Mouse (Mus musculus): ENCODE results near the gene Foxp1. TPM values are rescaled to one million over a fixed set of nuclear protein-coding genes. Genes with fewer than 3 reads are reported as not detected.

The Foxp1 gene
- polyA plus RNA-seq, 1 experiment, result 93.7 TPM

DNA sequence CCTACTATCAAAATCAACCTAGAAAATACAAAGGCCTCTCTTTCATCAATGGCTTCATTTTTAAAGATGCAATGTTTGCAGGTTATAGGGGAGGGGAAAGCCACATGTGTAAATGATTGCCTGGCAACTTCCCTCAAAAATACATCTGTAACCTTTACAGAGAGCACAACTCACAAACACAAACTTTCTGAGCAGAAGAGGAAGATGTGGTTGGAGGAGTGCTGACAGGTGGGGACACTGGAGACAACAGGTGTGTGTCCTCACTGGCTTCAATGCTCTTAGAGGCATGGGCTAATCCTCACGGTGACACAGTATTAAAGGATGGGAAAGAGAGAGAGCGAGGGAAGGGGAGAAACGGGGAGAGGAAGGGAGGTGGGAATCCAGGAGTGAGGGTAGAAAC, 120.2 kb downstream of the Foxp1 start:
- TF ChIP-seq CTCF (IDR thresholded peaks at IDR 0.05; ENCODE audit: control insufficient read depth, insufficient read depth, low read length) (no peak), POLR2A (IDR thresholded peaks at IDR 0.05; ENCODE audit: borderline replicate concordance, control insufficient read depth, low read depth, low read length) (no peak)
- 73% methylated on average over 3 of the region's 3 CpGs for WGBS
- Histone ChIP-seq H3K4me3 (replicated peaks; ENCODE audit: control insufficient read depth, low read depth, low read length) (no peak overlapping the region), H3K27ac (ENCODE audit: control insufficient read depth, insufficient read depth, low read depth, low read length, poor library complexity) (no peak overlapping the region), H3K4me1 (ENCODE audit: control insufficient read depth, insufficient read depth, low read length) (peaks cover 8% of the 10 kb centered on the region)

GRCm38 (mm10) chr6:99401801-99402200, 120.7 kb downstream of the Foxp1 start:
- no peak for TF ChIP-seq CTCF (IDR thresholded peaks at IDR 0.05; ENCODE audit: control insufficient read depth, insufficient read depth, low read length)
- TF ChIP-seq POLR2A (IDR thresholded peaks at IDR 0.05; ENCODE audit: borderline replicate concordance, control insufficient read depth, low read depth, low read length), result no peak

DNA sequence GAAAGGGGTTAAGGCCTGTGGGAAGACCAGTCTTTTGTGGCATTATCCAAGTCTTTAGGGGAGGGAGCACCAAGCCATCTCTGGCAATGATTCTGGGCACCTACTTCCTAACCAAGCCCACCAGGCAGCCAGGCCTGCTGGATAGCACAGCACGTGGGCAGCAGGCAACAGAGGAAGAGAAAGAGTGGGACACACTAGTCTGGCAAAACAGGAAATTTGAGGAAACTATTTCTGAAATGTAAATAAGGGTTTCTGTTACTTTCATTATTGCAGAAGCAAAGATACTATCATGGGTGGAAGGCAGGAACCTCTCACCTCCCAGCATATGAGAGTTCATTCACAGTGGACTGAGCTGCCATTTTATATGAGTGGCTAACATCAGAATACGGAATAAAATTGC, 121.3 kb downstream of the Foxp1 start:
- Histone ChIP-seq H3K4me1 (ENCODE audit: control insufficient read depth, insufficient read depth, low read length) (peaks cover 8% of the 10 kb centered on the region), H3K27ac (ENCODE audit: control insufficient read depth, insufficient read depth, low read depth, low read length, poor library complexity) (no peak overlapping the region), H3K4me3 (replicated peaks; ENCODE audit: control insufficient read depth, low read depth, low read length) (no peak overlapping the region)
- TF ChIP-seq POLR2A (IDR thresholded peaks at IDR 0.05; ENCODE audit: borderline replicate concordance, control insufficient read depth, low read depth, low read length), result no peak
- TF ChIP-seq CTCF (IDR thresholded peaks at IDR 0.05; ENCODE audit: control insufficient read depth, insufficient read depth, low read length), result no peak
- 36% methylated on average over 2 of the region's 2 CpGs for WGBS

More at GRCm38 (mm10) chr6:99401801-99402200, 120.7 kb downstream of the Foxp1 start:
- WGBS, result 49% methylated on average over 6 of the region's 6 CpGs
- Histone ChIP-seq H3K4me3 (replicated peaks; ENCODE audit: control insufficient read depth, low read depth, low read length) (no peak overlapping the region), H3K4me1 (ENCODE audit: control insufficient read depth, insufficient read depth, low read length) (peaks cover 8% of the 10 kb centered on the region), H3K27ac (ENCODE audit: control insufficient read depth, insufficient read depth, low read depth, low read length, poor library complexity) (no peak overlapping the region)

DNA sequence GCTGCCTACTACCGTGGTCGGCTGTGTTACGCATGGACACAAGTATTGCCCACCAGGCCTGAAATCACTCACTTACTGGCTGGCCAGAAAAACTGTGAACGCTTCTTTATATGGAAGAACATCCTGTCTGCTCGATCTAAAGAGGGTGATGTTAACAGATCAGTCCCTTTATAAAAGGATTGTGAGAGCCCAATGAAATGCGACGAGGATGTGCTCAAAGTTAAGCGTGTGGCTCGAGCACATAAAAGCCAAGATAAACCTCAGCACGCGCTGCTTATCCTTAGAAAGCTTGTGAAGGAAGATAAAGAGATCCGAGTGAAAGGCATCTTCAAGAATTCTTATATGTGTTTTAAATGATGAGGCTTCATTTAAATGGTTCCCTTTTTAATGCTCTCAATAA, 126.8 kb downstream of the Foxp1 start:
- WGBS, result 84% methylated on average over 12 of the region's 12 CpGs
- H3K27ac ChIP-seq (ENCODE audit: control insufficient read depth, insufficient read depth, low read depth, low read length, poor library complexity), result no peak overlapping the region
- TF ChIP-seq CTCF (IDR thresholded peaks at IDR 0.05; ENCODE audit: control insufficient read depth, insufficient read depth, low read length), result no peak
- no peak overlapping the region for H3K4me3 ChIP-seq (replicated peaks; ENCODE audit: control insufficient read depth, low read depth, low read length)
- peaks cover 4% of the 10 kb centered on the region for H3K4me1 ChIP-seq (ENCODE audit: control insufficient read depth, insufficient read depth, low read length)

- 38% methylated on average over 5 of the region's 5 CpGs for WGBS
- Histone ChIP-seq H3K4me1 (ENCODE audit: control insufficient read depth, insufficient read depth, low read length) (peaks cover 6% of the 10 kb centered on the region), H3K4me3 (replicated peaks; ENCODE audit: control insufficient read depth, low read depth, low read length) (no peak overlapping the region), H3K27ac (ENCODE audit: control insufficient read depth, insufficient read depth, low read depth, low read length, poor library complexity) (no peak overlapping the region)
- TF ChIP-seq CTCF (IDR thresholded peaks at IDR 0.05; ENCODE audit: control insufficient read depth, insufficient read depth, low read length), result no peak
- no peak for TF ChIP-seq POLR2A (IDR thresholded peaks at IDR 0.05; ENCODE audit: borderline replicate concordance, control insufficient read depth, low read depth, low read length)
These were observed 127.7 kb downstream of the Foxp1 start for GRCm38 (mm10) chr6:99394801-99395200.

- no peak overlapping the region for H3K27ac ChIP-seq (ENCODE audit: control insufficient read depth, insufficient read depth, low read depth, low read length, poor library complexity)
These were observed 130.0 kb downstream of the Foxp1 start for GRCm38 (mm10) chr6:99392484-99392883.

DNA sequence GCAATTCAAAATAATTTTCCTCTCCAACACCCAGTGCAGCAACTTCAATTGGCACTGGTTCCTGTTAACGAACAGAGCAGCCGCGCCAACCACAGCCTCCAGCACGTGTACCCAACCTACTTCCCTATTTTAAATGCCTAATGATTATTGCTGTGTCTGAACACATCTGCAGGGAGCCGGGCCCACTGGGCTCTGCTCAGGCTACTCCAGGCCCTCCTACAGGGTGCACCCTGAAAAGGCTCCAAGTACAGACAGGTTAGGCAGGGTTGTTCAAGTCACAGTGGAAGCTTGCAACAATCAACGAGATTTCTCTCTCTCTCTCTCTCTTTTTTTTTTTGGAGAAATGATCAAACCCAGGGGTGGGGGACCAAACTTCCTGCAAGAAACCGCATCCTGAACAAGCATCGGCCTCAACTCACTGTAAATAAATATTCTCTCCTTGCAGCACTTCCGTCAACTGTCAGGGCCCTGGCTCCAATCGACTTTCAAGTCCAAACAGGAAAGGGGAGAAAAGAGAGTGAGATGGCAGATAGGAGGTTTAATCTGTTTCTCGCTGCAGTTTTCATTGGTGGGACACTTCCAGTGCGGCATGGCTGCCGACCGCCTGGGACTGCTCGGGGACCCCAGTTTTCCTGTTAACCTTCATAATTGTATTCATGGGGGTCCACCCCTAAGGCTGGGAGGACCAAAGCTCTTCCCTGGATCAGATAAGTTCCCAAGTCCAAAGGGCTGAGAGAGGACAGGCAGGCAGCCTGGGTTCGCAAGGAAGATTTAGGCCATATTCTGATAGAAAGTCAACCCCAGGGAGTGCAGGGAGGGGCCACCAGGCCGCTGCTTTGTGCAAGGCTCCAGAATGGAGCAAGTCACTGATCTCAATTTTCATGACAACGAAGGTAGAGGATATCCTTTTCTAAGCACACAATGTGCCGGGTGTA, 133.5 kb downstream of the Foxp1 start:
- Histone ChIP-seq H3K4me1 (ENCODE audit: control insufficient read depth, insufficient read depth, low read length) (peaks cover 15% of the 10 kb centered on the region), H3K27ac (ENCODE audit: control insufficient read depth, insufficient read depth, low read depth, low read length, poor library complexity) (peak overlapping the region; percentile 89), H3K4me3 (replicated peaks; ENCODE audit: control insufficient read depth, low read depth, low read length) (no peak overlapping the region)
- WGBS, result 4% methylated on average over 19 of the region's 19 CpGs
- TF ChIP-seq CTCF (IDR thresholded peaks at IDR 0.05; ENCODE audit: control insufficient read depth, insufficient read depth, low read length), result no peak
- no peak for TF ChIP-seq POLR2A (IDR thresholded peaks at IDR 0.05; ENCODE audit: borderline replicate concordance, control insufficient read depth, low read depth, low read length)

More at GRCm38 (mm10) chr6:99392484-99392883, 130.0 kb downstream of the Foxp1 start:
- 52% methylated on average over 6 of the region's 6 CpGs for WGBS
- peaks cover 12% of the 10 kb centered on the region for H3K4me1 ChIP-seq (ENCODE audit: control insufficient read depth, insufficient read depth, low read length)
- no peak overlapping the region for H3K4me3 ChIP-seq (replicated peaks; ENCODE audit: control insufficient read depth, low read depth, low read length)
- TF ChIP-seq POLR2A (IDR thresholded peaks at IDR 0.05; ENCODE audit: borderline replicate concordance, control insufficient read depth, low read depth, low read length), result no peak
- no peak for TF ChIP-seq CTCF (IDR thresholded peaks at IDR 0.05; ENCODE audit: control insufficient read depth, insufficient read depth, low read length)

GRCm38 (mm10) chr6:99388023-99388422, 134.5 kb downstream of the Foxp1 start:
- 16% methylated on average over 5 of the region's 5 CpGs for WGBS

More at GRCm38 (mm10) chr6:99388023-99388422, 134.5 kb downstream of the Foxp1 start:
- TF ChIP-seq CTCF (IDR thresholded peaks at IDR 0.05; ENCODE audit: control insufficient read depth, insufficient read depth, low read length) (no peak), POLR2A (IDR thresholded peaks at IDR 0.05; ENCODE audit: borderline replicate concordance, control insufficient read depth, low read depth, low read length) (no peak)
- Histone ChIP-seq H3K4me1 (ENCODE audit: control insufficient read depth, insufficient read depth, low read length) (peaks cover 15% of the 10 kb centered on the region), H3K27ac (ENCODE audit: control insufficient read depth, insufficient read depth, low read depth, low read length, poor library complexity) (peak overlapping the region; percentile 89), H3K4me3 (replicated peaks; ENCODE audit: control insufficient read depth, low read depth, low read length) (no peak overlapping the region)

All from bone marrow, adult 2 months (tissue).